Mouse (Mus musculus): ENCODE measurements at regions not wholly inside any gene's neighbourhood (a gene's known extent, or its start where the extent isn't known, plus 50 kb on each side); places are given as distances from the start of the nearest gene placed in this dataset.
A peak's percentile ranks its signal among the peaks of the same experiment; 100 is the strongest.

GRCm38 (mm10) chr9:15420677-15421076 is 63.1 kb upstream of the Cep295 start:
- no peak for DNase-seq (ENCODE audit: extremely low spot score)

- DNase-seq (ENCODE audit: extremely low spot score), result peak; percentile 18
These were observed 64.3 kb upstream of the Cep295 start for GRCm38 (mm10) chr9:15421864-15422263.

GRCm38 (mm10) chr9:15434279-15434678 is 59.0 kb upstream of the Smco4 start:
- DNase-seq (ENCODE audit: extremely low spot score), result peak; percentile 26

- DNase-seq (ENCODE audit: extremely low spot score), result no peak
These were observed 53.8 kb upstream of the Smco4 start for GRCm38 (mm10) chr9:15439319-15439980.

- DNase-seq (ENCODE audit: extremely low spot score), result no peak
These were observed 51.1 kb upstream of the Smco4 start for GRCm38 (mm10) chr9:15442131-15442530.
